Comparison of ENCODE assay signal across 1 mouse cellular context in genomic region chr6:41557468-41557867, GRCm38 (mm10).
TF ChIP-seq lines count a peak whose summit lies in the region.

No protein-coding gene starts in this region.

TF ChIP-seq in MEL, 35 proteins besides CTCF, POLR2A, EP300 and RAD21 (continued from another document):
- TF ChIP-seq MEF2A (IDR thresholded peaks at IDR 0.05; ENCODE audit: extremely low read depth, insufficient replicate concordance, low read depth, low read length, poor library complexity, severe bottlenecking) (no peak), E2F4 (IDR thresholded peaks at IDR 0.05; ENCODE audit: borderline replicate concordance, low read depth, low read length) (no peak), MYC (IDR thresholded peaks at IDR 0.05; ENCODE audit: low read depth, low read length) (no peak), ETS1 (IDR thresholded peaks at IDR 0.05; ENCODE audit: low read depth, low read length) (no peak), TBP (IDR thresholded peaks at IDR 0.05; ENCODE audit: low read depth, low read length) (no peak)
